Mouse (Mus musculus) embryo, embryonic 10.5 days (tissue): ENCODE measurements around the gene Tspo.

Source experiments
- DNase-seq: peaks from one replicate; pipeline ENCODE4 v3.0.0-alpha.2; 2015; ENCODE audit warnings: low spot score

Gene Tspo

DNA sequence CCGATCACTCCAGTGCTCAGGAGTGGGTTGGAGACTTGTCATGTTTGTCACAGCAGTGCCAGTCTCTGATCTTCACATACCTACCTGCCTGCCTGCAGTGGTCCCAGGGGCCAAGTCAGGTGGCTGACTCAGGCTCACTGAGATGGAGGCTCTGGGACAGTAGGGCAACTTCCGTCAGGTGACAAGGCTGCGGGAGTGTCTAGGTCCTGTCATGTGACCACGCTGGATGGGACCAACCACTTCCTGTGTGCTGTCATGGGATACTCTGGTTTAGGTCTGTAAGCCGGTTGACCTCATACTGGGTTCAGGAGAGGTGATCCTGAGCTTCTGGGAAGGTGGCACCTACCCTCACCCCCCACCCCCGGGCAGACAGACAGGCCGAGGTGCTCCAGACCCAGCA is 17.4 kb upstream of the Tspo start:
- no peak for DNase-seq

DNA sequence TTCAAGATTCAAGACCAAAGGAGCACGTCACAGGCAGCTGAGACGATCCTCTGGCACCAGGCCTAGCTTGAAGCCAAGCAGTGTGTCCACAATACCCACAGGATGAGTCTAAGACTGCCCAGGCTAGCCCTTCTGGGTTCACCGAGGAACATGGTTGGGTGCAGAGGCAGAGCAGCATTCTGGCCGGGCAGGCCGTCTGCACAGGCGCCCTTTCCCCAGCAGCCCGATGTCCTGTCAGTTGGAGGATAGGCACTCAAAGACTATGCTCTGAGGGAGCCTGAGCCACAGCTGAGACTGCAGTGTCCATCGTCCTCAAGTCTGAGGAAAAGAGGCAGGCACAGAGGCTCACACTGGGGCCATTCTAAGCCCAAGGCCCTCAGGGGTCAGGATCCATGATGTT is 16.2 kb upstream of the Tspo start:
- no peak for DNase-seq

DNA sequence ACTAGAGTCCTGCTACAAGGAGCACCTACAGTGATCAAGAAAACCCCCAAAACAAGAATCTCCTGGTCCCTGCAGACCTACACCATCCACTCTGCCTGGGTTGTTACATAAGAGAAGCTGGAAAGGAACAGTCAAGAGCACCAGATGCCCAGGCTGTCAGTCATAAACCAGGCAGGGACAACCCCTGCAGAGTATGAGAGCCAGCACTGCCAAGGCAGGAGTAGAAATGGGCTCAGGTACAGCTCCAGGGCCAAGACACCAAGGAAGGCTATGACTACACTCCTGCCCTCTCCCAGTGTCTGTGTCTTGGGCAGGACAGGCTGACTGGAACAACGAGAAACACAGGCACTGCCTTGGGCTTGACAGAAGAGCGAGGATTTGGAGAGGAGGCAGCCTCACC is 13.3 kb upstream of the Tspo start:
- no peak for DNase-seq

DNA sequence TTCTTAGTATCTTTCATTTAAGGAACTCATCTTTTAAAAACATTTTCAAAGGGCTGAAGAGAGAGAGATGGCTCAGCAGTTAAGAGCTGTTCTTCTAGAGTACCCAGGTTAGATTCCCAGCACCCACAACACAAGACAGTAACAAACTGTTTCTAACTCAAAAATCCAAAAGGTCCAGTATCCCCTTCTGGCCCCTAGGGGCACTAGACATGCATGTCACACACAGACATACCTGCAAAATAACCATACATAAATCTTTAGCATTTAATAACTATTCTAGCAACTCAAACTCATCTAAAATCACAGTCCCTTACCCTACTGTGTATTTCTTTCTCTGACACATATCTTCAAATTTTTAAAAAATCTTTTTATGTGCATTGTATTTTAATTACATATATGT is 9.6 kb upstream of the Tspo start:
- peak; percentile 22 for DNase-seq

DNA sequence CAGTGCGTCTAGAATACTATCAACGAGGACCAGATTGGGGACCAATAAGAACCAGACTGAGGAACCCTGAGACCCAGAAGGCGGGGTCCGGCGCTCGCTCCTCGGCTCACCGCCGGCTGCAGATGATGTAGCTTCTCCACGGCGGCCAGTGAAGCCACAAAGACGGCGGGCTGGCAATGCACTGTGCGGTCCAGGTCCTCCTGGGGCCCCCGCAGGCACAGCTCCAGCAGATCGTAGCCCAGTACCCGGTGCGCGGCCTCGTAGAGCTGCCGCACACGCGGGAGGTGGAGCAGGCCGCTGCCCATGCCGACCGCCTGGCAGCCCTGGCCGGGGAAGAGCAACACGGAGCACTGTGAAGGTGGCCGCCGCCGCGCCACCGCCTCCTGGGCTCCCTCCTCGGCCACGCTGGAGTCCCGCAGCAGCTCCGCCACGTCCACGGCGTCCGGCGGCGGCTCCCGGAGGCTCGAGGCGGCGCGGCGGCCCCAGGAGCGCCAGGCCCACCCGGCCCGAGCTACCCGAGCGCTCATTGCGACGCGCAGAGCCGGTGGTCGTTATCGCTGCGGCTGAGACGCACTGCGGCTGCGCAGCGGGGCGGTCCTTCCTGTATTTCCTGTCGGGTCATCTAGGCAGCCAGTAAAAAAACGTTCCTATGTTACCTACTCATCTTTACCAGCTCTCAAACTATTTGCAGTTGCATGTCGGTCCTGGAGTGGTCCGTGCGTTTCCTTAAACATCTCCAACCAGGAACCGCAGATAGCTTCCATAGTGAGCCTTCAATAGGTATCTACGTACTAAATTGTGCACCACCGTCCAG is 8.0 kb upstream of the Tspo start:
- peak; percentile 93 for DNase-seq

DNA sequence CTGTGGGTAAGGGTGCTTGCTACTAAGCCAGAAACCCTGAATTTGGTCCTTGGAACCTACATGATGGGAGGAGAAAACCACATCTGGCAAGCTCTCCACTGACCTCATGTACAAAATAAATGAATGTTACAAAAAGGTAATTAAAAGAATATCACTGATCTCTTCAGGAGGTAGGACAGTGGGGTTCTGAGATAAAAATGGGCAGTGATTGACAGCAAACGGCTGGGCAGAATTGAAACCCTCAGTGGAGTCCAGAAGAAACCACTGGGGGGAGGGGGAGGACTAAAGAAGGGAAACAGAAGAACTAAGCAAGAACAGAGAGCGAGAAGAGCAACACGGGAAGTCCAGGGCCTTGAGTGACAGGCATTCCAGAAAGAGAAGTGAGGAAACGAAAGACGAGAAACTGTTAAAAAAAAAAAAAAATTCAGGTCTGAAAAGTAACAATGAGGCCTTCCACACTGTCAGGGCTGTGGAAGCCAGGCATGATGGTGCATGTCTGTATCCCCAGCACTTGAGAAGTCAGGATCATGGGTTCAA is 2.4 kb upstream of the Tspo start:
- DNase-seq = no peak

DNA sequence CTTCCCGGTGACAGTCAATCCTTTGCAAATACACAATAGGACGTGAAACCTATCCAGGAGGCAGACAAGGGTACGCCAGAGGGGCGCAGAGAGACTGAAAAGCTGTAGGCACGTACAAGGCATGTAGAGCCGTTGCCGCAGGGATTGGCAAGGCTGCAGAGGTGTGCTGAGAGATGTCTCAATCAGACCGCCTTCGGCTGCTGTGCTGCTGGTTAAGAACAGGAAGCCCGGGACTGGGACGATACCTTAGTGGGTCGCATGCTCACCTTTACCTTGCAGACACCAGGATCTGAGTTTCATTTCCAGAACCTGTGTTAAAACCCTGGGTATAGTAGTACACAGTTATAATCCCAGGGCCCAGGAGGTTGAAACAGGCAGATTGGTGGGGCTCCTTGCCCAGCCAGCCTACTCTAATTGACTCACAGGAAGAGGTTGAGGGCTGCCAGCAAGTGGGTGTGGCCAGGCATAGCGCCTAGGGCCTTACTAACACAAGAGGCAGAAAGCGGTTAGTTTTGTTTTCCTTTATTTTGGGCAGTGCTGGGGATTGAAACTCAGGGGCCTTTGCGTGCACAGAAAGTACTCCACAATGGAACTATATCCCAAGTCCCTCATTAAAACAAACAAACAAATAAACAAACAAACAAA is 644 bp upstream of the Tspo start:
- peak; percentile 65 for DNase-seq

DNA sequence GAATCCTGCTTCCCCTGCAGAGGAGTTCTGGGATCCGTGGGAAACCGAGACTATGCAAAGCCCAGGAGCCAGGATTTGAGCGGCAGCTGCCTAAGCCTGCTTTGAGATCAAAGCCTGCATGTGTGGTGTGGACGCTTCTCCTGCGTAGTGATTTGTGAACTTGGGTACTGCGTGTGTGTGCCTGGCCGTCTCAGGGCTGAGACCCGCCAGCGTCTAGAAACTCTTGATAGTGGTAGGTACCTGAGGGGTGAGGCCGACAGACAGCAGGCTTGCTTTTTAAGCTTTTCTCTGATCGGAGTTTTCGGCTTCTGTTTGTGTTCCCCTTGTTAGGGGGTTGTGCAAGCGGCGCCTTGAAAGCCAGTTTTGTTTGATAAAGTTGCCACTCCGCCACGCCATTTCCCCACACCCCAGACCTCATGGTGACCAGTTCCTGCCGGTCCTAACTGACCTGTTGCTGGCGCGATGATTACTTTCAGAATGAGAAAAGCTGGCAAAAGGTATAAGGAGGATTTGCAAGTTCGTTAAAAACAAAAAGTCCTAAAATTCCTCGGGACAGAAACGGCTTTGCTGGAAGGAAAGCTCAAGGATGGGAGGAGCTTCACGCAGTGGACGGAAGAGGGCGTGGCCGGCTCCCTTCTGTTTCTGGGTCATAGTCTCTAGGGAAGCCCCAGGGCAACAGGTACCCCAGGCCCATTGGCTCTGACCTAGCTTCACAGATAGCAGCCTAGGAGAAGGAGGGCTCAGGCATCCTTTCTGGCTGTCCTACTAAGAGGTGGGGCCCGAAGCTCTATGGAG is 662 bp downstream of the Tspo start:
- peak; percentile 68 for DNase-seq

DNA sequence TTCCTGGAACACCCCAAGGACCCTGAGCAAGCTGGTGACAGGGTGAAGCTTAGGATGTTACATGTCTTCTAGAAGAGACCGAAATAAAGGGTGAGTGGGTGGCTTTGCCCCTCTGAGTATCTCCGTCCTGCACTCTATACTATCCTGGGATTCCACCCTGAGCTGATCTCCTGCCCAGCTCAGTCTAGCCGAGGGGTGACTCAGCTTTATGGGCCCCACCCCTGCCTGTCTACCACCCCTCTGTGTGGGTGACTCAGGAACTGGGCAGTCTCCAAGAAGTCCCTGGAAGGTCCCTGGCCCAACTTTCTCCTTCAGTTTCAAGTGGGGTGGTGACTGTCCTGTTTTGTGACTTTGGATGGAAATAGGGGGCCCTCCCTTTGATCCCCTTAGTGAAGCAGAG is 2.0 kb downstream of the Tspo start:
- no peak for DNase-seq

DNA sequence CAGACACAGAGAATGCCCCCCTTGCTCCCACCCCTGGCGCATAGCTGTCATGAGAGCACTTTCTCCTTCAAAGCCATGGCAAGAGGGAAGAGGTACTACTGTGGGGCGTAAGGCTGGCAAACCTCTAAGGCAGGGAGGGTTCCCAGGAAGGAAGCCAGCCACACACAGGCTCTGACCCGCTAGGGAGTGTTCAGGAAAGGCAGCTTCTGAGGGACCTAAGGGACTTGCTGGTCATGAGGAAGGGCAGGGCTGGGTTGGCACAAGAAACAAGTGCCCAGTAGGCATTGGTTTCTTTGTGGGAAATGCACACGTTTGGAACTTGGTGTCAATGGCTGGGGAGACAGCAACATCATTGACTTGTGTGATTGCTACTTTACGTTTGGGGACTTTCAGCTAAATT is 2.6 kb downstream of the Tspo start:
- DNase-seq = no peak

DNA sequence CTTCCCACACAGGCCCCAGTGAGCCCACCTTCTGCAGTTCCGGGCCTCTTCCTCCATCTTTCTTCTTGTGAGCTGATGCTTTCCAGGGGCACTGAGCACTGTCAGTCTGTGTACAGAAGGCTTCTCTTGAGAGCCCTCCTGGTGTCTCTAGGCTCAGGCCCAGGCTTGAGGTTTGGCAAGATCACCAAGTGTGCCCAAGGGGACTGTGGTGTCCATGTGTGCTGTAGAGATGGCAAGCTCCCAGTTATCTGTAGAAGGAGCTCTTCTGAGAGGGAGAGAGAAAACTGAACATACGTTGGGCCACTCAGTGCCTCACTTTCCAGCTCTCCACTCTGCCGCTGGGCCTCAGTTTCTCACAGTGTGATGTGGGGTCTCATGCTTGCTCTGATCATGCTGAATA is 4.3 kb downstream of the Tspo start:
- no peak for DNase-seq

DNA sequence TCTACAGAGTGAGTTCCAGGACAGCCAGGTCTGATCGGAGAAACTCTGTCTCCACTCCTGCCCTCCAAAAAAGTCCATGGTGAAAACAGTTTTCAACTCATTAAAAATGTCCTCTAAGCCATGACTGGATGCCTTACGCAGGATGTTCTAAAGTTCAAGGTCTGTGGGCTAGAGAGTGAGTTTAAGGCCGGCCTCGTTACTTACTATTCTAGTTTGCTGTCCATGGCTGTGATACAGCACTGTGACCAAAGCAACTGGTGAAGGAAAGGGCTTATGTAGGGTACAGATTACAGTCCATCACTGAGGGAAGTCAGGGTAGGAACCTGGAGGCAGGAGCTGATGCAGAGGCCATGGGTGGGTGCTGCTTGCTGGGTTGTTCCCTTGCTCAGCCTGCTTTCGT is 5.2 kb downstream of the Tspo start:
- no peak for DNase-seq

DNA sequence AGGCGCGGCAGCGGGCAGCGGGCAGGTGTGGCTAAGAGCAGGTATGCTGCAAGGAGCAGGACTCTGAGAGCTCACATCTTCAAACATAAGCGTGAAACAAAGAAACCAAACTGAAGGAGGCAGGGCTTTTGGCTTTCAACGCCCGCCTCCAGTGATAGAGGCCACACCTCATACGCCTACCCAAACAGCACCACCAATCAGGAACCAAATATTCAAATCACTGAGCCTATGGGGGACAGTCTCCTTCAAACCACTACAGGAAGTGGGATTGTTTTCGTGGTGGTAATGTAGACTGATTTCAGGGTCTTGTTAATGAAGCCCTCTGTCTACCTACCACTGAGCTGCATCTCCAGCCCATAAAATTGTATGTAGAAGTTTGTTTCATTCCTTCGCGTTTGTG is 6.3 kb downstream of the Tspo start:
- no peak for DNase-seq

DNA sequence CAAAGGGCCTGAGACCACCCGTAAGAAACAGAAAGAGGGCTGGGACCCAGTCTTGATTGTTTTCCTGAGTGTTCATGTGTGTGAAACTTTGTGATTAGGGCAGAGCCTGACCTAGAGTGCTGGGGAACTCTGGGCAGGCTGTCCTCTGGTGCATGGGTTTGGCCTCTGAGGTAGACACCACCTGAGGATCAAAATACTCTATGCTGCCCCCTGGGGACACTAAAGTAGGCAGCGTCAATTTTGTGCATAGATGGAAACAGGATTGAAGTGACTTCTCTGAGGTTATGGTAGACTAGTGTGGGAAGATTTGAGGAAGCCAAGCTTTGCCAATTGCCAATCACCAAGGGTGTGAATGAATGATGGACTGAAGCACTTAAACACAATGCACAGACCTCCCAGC is 7.2 kb downstream of the Tspo start:
- peak; percentile 15 for DNase-seq

DNA sequence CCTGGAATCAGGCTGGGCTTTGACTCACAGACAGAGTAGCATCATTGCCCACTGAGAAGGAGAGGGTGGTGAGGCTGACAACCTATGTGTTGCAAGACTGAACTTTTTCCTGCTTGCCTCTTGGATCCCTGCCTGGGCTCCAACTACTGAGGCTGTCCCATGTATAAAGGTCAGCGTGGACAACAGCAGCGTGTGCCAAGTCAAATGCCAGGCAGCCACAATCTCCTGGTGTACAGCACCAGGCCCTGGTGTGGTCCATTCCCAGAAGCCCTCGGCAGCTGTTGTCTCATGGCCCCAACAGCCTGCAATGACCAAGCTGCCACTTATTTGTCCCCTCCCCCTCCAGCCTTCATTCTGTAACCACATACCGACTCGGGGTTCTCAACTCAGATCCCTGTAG is 8.2 kb downstream of the Tspo start:
- DNase-seq = no peak

DNA sequence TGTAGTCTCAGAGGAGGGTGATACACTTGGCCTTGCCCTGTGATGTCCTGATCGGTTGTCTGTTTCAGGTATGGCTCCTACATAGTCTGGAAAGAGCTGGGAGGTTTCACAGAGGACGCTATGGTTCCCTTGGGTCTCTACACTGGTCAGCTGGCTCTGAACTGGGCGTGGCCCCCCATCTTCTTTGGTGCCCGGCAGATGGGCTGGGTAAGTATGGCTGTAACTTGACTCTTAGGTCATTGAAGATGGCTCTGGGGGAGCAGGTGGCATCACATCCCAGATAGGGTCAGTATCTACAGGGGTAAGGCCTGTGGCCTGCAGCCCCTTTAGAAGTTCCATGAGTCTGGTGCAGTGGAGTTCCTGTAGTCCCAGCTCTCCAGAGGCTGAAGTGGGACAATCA is 8.7 kb downstream of the Tspo start:
- no peak for DNase-seq

DNA sequence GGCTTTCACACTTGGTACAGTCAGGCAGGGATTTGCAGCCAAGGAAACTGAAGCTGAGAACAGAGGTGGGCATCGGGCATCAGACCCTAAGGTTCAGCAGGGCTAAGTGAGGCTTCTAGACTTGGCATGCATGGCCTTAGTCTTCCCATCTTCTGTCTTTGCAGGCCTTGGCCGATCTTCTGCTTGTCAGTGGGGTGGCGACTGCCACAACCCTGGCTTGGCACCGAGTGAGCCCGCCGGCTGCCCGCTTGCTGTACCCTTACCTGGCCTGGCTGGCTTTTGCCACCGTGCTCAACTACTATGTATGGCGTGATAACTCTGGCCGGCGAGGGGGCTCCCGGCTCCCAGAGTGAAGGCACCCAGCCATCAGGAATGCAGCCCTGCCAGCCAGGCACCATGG is 10.2 kb downstream of the Tspo start:
- DNase-seq = no peak

DNA sequence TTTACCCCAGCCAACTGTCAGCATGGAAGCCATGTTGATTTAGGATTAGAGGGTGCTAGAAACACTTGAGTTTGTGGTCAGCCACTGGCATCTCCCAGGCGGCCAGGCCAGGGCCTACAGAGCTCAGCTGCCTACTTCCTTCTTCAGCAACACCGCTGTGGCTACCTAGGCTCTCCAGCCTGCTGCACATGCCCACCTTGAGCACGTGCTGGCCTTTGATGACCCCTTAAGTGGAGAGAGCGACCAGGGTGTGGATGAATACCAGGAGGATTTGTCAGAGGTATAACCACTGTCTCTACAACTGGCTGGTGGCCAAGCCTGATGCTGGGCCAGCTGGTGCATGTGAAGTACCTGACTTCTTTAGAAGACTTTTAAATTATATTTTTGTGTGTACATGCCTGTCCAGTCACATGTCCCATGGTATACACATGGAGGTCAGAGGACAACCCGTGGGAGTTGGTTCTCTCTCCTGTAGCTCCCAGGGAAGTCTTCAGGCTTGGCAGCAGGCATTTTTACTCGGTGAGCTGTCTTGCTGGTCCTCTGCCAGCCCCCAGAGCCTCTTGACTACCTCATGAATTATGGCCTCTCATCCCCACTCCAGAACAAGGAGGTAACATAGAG is 11.4 kb downstream of the Tspo start:
- DNase-seq = no peak

DNA sequence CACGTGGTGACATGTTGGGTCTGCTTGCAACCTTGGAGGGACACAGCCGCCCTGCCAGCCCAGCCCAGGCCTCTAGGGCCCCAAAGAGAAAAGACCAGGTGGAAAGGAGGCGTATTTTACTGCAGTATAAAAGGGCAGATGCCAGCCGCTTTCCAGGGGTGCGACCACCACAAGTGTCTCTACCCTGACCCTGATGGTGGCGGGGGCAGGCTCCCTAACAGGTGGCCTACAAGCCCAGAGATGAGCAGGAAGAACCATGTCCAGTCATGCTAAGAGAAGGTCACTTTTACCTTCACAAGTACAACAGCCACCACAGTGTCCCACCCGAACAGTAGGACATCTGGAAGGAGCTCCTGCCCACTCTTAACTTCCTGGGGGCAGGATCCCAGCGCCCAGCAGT is 12.2 kb downstream of the Tspo start:
- no peak for DNase-seq

DNA sequence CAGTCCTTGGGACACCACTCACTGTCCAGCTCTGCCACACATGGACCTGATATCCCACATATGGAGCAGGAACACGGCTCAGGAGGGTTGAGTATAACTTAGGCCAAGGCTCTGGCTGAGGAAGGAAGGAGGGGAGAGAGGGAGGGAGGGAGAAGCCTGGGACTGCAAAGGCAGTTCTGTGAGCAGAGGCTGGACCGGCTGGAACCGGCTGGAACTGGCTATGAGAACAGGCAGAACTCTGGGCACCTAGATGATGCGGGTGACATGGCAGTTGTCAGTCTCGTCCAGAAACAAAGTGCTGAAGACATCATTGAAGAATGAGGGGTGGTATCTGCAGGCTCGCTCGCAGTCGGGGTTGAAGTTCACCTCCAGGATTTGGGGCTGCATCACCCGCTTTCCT is 13.3 kb downstream of the Tspo start:
- no peak for DNase-seq

DNA sequence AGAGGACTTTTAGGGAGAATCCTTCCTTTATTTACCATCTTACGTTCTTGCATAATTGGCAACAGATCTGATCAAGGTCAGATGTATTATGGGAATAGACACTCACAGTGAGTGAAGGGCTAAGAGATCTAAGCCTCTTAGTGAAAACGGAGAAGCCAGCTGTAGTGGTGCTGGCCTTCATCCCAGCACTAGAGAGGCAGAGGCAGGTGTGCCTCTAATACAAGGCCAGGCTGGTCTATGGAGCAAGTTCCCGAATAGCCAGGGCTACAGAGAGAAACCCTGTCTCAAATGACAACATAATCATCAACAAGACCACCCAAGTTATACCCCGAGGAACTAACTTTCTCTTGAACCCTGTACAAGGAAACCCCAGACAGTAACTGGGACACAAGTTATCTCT is 19.5 kb downstream of the Tspo start:
- DNase-seq = no peak

DNA sequence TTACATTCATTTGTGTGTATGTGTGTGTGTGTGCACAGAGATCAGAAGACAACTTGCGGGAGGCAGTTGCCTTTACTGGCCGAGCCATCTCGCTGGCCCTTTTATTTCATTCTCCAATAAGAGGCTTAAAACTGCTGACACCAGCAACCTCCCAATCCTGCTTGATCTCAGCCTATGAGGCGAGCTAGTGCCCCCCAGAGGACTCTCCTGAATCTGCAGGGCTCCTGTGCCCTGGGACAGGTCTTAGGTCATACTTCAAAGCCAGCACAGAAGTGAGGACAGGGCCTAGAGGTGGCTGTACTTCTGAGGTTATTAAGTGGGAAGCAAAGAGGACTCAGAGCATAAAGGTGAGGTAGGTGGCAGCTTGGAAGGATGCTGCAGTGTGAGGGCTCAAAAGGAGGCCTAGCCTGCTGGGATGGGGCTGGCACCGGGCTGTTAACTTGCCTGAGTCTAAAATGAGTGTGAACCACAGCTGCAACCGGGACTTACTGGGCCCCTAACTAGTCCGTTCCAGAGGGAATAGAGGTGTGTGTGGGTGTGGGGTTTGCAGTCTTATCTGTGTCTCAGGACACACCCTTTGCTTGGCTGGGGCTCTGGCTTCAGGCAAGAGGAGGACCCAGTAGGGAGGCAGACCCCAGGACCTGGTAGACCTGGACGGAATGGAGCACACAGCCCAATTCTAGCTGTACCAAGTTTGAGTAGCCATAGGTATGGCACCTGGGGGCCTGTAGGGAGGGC is 20.2 kb downstream of the Tspo start:
- DNase-seq = peak; percentile 63
